Mouse (Mus musculus) lung, embryonic 15.5 days (tissue): Measurements from ENCODE around the gene Unc93a. TPM values are rescaled to one million over a fixed set of nuclear protein-coding genes. Genes with fewer than 3 reads are reported as not detected.
"Not testable (repeated sequence)": the region's sequence is repeated elsewhere in the genome, so short reads cannot be mapped to it uniquely, and the experiment has no call there.

Experiments used
- ATAC-seq: fragments of 200-750 bp; cut with Nextera tagmentation; 2 replicates; pipeline ENCODE4 v1.8.0; 2017; ENCODE audit warnings: moderate number of reproducible peaks, borderline replicate concordance; ENCODE audit not compliant: low FRiP score, low TSS enrichment; ENCODE audit errors: extremely low read depth
- H3K27ac ChIP-seq: fragments of 300-500 bp; sonication (generic); 2 replicates; pipeline ENCODE4 v1.5.1; 2015; ENCODE audit warnings: moderate library complexity, mild to moderate bottlenecking, inconsistent platforms
- H3K27me3 ChIP-seq: fragments of 300-500 bp; sonication (generic); 2 replicates; pipeline ENCODE4 v1.6.1; 2015; ENCODE audit warnings: inconsistent platforms
- H3K36me3 ChIP-seq: fragments of 300-500 bp; sonication (generic); 2 replicates; pipeline ENCODE4 v1.6.1; 2015; ENCODE audit warnings: inconsistent platforms
- H3K4me1 ChIP-seq: fragments of 300-500 bp; sonication (generic); 2 replicates; pipeline ENCODE4 v1.6.1; 2015; ENCODE audit warnings: inconsistent platforms
- H3K4me2 ChIP-seq: fragments of 300-500 bp; sonication (generic); 2 replicates; pipeline ENCODE4 v1.6.1; 2015; ENCODE audit warnings: inconsistent platforms, mild to moderate bottlenecking, moderate library complexity
- H3K4me3 ChIP-seq: fragments of 300-500 bp; sonication (generic); 2 replicates; pipeline ENCODE4 v1.5.1; 2015; ENCODE audit warnings: mild to moderate bottlenecking, inconsistent platforms
- H3K9ac ChIP-seq: fragments of 300-500 bp; sonication (generic); 2 replicates; pipeline ENCODE4 v1.6.1; 2015; ENCODE audit warnings: inconsistent platforms
- H3K9me3 ChIP-seq: fragments of 300-500 bp; sonication (generic); 2 replicates; pipeline ENCODE4 v1.6.1; 2016; ENCODE audit warnings: inconsistent platforms
- WGBS: fragments of 180-500 bp; shearing (Covaris S2); methylation state at CpG from one replicate; pipeline ENCODE4 v1.1.7; 2015; 5-methylcytosine and 5-hydroxymethylcytosine counted together
- polyA plus RNA-seq: library from polyadenylated mRNA; unstranded; fragments of >200 nt; fragmentation: Nextera tagmentation; extraction: Ambion mirVana; gene quantifications from 2 replicates; pipeline ENCODE4 v1.2.1, GENCODE M21; 2015

The Unc93a gene
- polyA plus RNA-seq, 1 experiment from 2014 or later = not detected

DNA sequence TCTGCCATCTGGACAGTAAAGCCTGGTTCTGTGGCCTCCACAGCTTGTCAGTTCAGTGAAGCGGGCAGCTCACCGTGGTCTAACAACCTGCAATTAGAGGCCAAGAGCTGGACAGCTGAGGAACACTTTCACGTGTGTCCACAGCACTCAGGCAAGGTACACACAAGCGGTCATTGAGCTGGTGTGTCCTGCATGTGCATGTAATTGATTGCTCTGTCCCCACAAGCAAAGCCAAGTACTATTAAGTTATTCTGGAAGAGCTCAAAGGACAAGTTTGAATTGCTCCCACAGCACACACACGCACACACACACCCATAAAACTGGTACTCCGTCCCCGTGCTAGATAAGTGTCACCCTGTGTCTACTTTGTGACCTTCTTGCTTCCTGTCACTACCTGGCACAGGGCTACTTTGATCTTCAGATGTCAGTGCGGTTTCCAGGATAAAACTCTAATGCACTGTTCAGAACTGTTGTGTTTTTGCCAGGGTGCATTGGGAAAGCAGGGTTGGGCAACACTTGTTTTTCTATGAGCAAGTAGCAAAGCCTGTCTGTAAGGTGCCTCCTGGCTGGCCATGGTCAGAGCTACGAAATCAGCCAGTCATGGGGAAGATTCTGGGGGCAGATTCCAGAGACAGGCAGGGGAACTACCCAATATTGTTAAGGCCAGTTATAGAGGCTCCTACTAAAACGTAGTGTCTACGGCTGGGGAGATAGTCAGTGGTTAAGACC, 1.7 kb downstream of the Unc93a start:
- not testable (repeated sequence) for H3K4me2 ChIP-seq, H3K4me3 ChIP-seq, H3K27me3 ChIP-seq, H3K27ac ChIP-seq, H3K36me3 ChIP-seq, H3K4me1 ChIP-seq, H3K9me3 ChIP-seq, ATAC-seq, H3K9ac ChIP-seq
- 83% methylated on average over 9 of the region's 11 CpGs for WGBS

DNA sequence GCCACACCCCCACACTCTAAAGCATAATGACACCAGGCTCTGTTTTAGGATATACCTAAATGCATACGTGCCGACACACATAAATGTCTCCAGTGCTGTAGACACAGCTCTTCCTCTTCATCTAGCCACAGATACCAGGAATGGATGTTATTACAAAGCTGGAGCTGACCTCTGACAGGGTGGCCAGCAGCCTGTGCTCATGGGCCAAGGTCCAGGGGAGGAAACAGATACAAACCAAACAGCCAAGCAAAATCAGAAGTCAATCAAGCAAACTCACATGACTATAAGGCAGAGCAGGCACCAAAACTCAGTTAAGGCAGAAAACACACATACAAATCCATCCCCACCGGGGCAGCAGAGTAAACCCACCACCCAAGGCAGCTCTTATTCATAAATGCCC, 2.3 kb downstream of the Unc93a start:
- H3K4me1 ChIP-seq, H3K4me3 ChIP-seq, H3K9me3 ChIP-seq, H3K27ac ChIP-seq, H3K4me2 ChIP-seq, H3K27me3 ChIP-seq, H3K36me3 ChIP-seq, ATAC-seq, H3K9ac ChIP-seq: not testable (repeated sequence)
- no CpG with 5 or more reads among the region's 3 CpGs for WGBS

DNA sequence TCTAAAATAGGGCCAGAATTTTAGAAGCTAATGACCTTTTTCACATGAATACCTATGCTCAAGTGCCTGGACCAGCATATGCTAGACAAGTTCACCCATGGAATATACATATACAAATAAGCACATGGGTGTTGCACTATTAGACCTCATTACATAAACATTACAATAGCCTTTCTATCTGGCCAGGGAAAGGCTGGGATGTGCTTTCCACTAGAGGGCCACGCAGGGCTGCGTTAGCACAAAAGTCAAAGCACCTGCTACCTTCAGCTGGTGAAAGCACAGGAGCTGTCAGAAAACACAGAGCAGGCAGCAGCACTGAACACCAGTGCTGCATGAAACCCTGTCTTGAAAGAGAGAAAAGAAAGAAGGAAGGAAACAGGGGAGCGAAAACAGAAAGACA, 7.4 kb downstream of the Unc93a start:
- H3K27me3 ChIP-seq, H3K4me1 ChIP-seq, H3K9ac ChIP-seq, H3K9me3 ChIP-seq, H3K4me2 ChIP-seq, ATAC-seq, H3K4me3 ChIP-seq, H3K36me3 ChIP-seq, H3K27ac ChIP-seq: not testable (repeated sequence)
- 35% methylated on average over 2 of the region's 3 CpGs for WGBS

- WGBS = 78% methylated on average over 2 of the region's 5 CpGs
- H3K9ac ChIP-seq, H3K9me3 ChIP-seq, H3K27ac ChIP-seq, H3K4me3 ChIP-seq, H3K27me3 ChIP-seq, H3K36me3 ChIP-seq, H3K4me1 ChIP-seq, H3K4me2 ChIP-seq: not testable (repeated sequence)
- ATAC-seq = peak; percentile 57; the same call in 1 of the 2 replicates
These were observed 8.1 kb downstream of the Unc93a start for GRCm38 (mm10) chr17:13123308-13124038.

- not testable (repeated sequence) for H3K27me3 ChIP-seq, H3K4me3 ChIP-seq, H3K36me3 ChIP-seq, ATAC-seq, H3K4me1 ChIP-seq, H3K9ac ChIP-seq, H3K4me2 ChIP-seq, H3K27ac ChIP-seq, H3K9me3 ChIP-seq
- WGBS = 38% methylated on average over 3 of the region's 9 CpGs
These were observed 18.9 kb downstream of the Unc93a start for GRCm38 (mm10) chr17:13112504-13113291.

- not testable (repeated sequence) for H3K36me3 ChIP-seq, H3K4me2 ChIP-seq, H3K4me3 ChIP-seq, H3K27me3 ChIP-seq, H3K9me3 ChIP-seq, H3K9ac ChIP-seq, ATAC-seq, H3K4me1 ChIP-seq, H3K27ac ChIP-seq
- 85% methylated on average over 5 of the region's 5 CpGs for WGBS
These were observed 25.0 kb downstream of the Unc93a start for GRCm38 (mm10) chr17:13106563-13106962.

DNA sequence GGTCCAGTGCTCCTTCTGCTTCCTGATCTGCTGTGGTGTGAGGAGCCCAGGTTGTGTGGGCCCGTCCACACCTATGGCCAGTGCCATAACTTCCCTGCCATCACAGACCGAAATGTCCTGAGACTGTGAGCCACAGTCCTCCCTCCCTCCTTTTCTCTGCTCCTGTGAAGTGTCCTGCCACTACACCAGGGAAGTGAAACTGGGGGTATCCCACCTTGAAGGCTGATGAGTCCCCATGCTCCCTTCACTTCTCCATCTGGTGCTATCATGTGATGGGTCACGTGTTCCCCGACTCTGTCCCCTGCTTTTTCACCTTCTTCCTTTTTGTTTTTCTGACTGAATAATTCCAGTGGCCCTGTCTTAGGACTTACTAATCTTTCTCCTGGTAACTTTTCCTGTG, 38.6 kb downstream of the Unc93a start:
- not testable (repeated sequence) for H3K4me2 ChIP-seq, H3K4me3 ChIP-seq, H3K4me1 ChIP-seq, H3K27ac ChIP-seq, H3K27me3 ChIP-seq, ATAC-seq, H3K36me3 ChIP-seq, H3K9ac ChIP-seq, H3K9me3 ChIP-seq
- 81% methylated on average over 2 of the region's 4 CpGs for WGBS

- H3K27ac ChIP-seq, H3K27me3 ChIP-seq, H3K9me3 ChIP-seq, H3K4me2 ChIP-seq, H3K4me1 ChIP-seq, ATAC-seq, H3K4me3 ChIP-seq, H3K36me3 ChIP-seq, H3K9ac ChIP-seq: not testable (repeated sequence)
- WGBS = 58% methylated on average over 6 of the region's 8 CpGs
These were observed 39.4 kb downstream of the Unc93a start for GRCm38 (mm10) chr17:13092100-13092764.

DNA sequence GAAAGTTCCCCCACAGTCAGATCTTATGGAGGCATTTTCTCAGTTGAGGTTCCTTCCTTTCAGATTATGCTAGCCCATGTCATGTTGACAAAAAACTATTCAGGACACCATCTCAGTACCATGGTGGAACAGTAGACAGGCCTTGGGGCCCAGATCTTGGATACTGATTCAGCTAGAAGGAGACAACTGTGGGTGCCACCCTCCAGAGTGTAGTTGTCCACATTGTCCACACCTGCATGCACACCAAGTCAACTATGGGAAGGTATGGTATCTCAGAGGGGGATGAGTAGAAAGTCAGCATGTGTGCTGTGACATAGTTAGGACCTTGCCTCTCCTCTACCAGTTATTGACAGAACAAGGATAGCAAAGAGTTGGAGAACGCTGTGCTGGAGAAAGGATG, 40.1 kb downstream of the Unc93a start:
- ATAC-seq = peak; percentile 55
- no CpG with 5 or more reads among the region's 1 CpGs for WGBS

GRCm38 (mm10) chr17:13069227-13069626, 62.4 kb downstream of the Unc93a start:
- H3K36me3 ChIP-seq, H3K9me3 ChIP-seq, ATAC-seq, H3K4me2 ChIP-seq, H3K4me1 ChIP-seq, H3K4me3 ChIP-seq, H3K27ac ChIP-seq, H3K27me3 ChIP-seq, H3K9ac ChIP-seq: not testable (repeated sequence)
- 82% methylated on average over 5 of the region's 5 CpGs for WGBS

More for the DNA sequence above, 40.1 kb downstream of the Unc93a start:
- not testable (repeated sequence) for H3K9ac ChIP-seq, H3K4me2 ChIP-seq, H3K4me1 ChIP-seq, H3K4me3 ChIP-seq, H3K36me3 ChIP-seq, H3K27ac ChIP-seq, H3K9me3 ChIP-seq, H3K27me3 ChIP-seq

- not testable (repeated sequence) for H3K4me3 ChIP-seq, H3K36me3 ChIP-seq, H3K4me2 ChIP-seq, H3K27me3 ChIP-seq, H3K4me1 ChIP-seq, H3K27ac ChIP-seq, H3K9me3 ChIP-seq, H3K9ac ChIP-seq
- no CpG with 5 or more reads among the region's 4 CpGs for WGBS
- ATAC-seq = peak; percentile 50; the same call in 1 of the 2 replicates
These were observed 63.7 kb downstream of the Unc93a start for GRCm38 (mm10) chr17:13067864-13068385.
